Mouse (Mus musculus) embryo, embryonic 10.5 days (tissue): Measurements from ENCODE around the gene Gm7971.
"Not testable (repeated sequence)": the region's sequence is repeated elsewhere in the genome, so short reads cannot be mapped to it uniquely, and the experiment has no call there.

Source experiments
- DNase-seq: peaks from one replicate; pipeline ENCODE4 v3.0.0-alpha.2; 2015; ENCODE audit warnings: low spot score

Gene Gm7971

GRCm38 (mm10) chr5:95594775-95595174 lies at the start of gene Gm7971:
Gene Gm7971, minus strand, starts transcription at chr5:95594875.
- DNase-seq, result not testable (repeated sequence)
